Mouse (Mus musculus): ENCODE results near the gene Llgl1. TPM values are rescaled to one million over a fixed set of nuclear protein-coding genes. Genes with fewer than 3 reads are reported as not detected.
A peak's percentile ranks its signal among the peaks of the same experiment; 100 is the strongest.

Gene Llgl1
- polyA plus RNA-seq, 1 experiment: 28.7 TPM

- peak overlapping the region; percentile 82 for H3K9ac ChIP-seq (ENCODE audit: low read depth, poor library complexity, severe bottlenecking)
- H3K4me1 ChIP-seq (ENCODE audit: control insufficient read depth, insufficient read depth, low read length): no peaks in the 10 kb centered on the region
- no peaks in the 10 kb centered on the region for H3K27me3 ChIP-seq (ENCODE audit: control insufficient read depth, insufficient read depth, low read length, poor library complexity, severe bottlenecking)
- no peak overlapping the region for H3K27ac ChIP-seq (ENCODE audit: insufficient read depth, low read length)
- H3K4me3 ChIP-seq (ENCODE audit: low read depth, low read length): peak overlapping the region; percentile 42
- no peaks in the 10 kb centered on the region for H3K9me3 ChIP-seq (replicated peaks; ENCODE audit: control insufficient read depth, insufficient read depth, low read length, poor library complexity, severe bottlenecking)
- no peak for TF ChIP-seq EP300 (IDR thresholded peaks at IDR 0.05; ENCODE audit: insufficient read depth, low read depth, low read length)
- H3K36me3 ChIP-seq (ENCODE audit: control insufficient read depth, insufficient read depth, low read length, poor library complexity, severe bottlenecking): no peaks in the 10 kb centered on the region
Observed at GRCm38 (mm10) chr11:60727392-60728140, 28.0 kb downstream of the Llgl1 start.

- Histone ChIP-seq H3K9me3 (replicated peaks; ENCODE audit: control insufficient read depth, insufficient read depth, low read length, poor library complexity, severe bottlenecking) (no peaks in the 10 kb centered on the region), H3K4me3 (ENCODE audit: low read depth, low read length) (peak within 1 kb of the TSS; percentile 64), H3K4me1 (ENCODE audit: control insufficient read depth, insufficient read depth, low read length) (no peaks in the 10 kb centered on the region), H3K36me3 (ENCODE audit: control insufficient read depth, insufficient read depth, low read length, poor library complexity, severe bottlenecking) (no peaks in the 10 kb centered on the region), H3K27ac (ENCODE audit: insufficient read depth, low read length) (peak within 1 kb of the TSS; percentile 8; the same call in 1 of the 2 replicates), H3K9ac (ENCODE audit: low read depth, poor library complexity, severe bottlenecking) (peak within 1 kb of the TSS; percentile 82), H3K27me3 (ENCODE audit: control insufficient read depth, insufficient read depth, low read length, poor library complexity, severe bottlenecking) (no peaks in the 10 kb centered on the region)
- no peak for TF ChIP-seq CTCF (IDR thresholded peaks at IDR 0.05; ENCODE audit: low read depth, low read length)
- no peak for TF ChIP-seq EP300 (IDR thresholded peaks at IDR 0.05; ENCODE audit: insufficient read depth, low read depth, low read length)
- TF ChIP-seq POLR2A (IDR thresholded peaks at IDR 0.05; ENCODE audit: insufficient read depth, low read length): no peak
Observed at GRCm38 (mm10) chr11:60728260-60728761, 28.8 kb downstream of the Llgl1 start, which contains the start of gene Mief2. TSS of gene Mief2 (plus strand) at chr11:60728398.

- no peaks in the 10 kb centered on the region for H3K36me3 ChIP-seq (ENCODE audit: control insufficient read depth, insufficient read depth, low read length, poor library complexity, severe bottlenecking)
- no peak overlapping the region for H3K4me3 ChIP-seq (ENCODE audit: low read depth, low read length)
- H3K27ac ChIP-seq (ENCODE audit: insufficient read depth, low read length): no peak overlapping the region
- no peaks in the 10 kb centered on the region for H3K27me3 ChIP-seq (ENCODE audit: control insufficient read depth, insufficient read depth, low read length, poor library complexity, severe bottlenecking)
- no peaks in the 10 kb centered on the region for H3K4me1 ChIP-seq (ENCODE audit: control insufficient read depth, insufficient read depth, low read length)
- H3K9ac ChIP-seq (ENCODE audit: low read depth, poor library complexity, severe bottlenecking): no peak overlapping the region
- TF ChIP-seq POLR2A (IDR thresholded peaks at IDR 0.05; ENCODE audit: insufficient read depth, low read length): no peak
- no peak for TF ChIP-seq EP300 (IDR thresholded peaks at IDR 0.05; ENCODE audit: insufficient read depth, low read depth, low read length)
- no peak for TF ChIP-seq CTCF (IDR thresholded peaks at IDR 0.05; ENCODE audit: low read depth, low read length)
- H3K9me3 ChIP-seq (replicated peaks; ENCODE audit: control insufficient read depth, insufficient read depth, low read length, poor library complexity, severe bottlenecking): no peaks in the 10 kb centered on the region
Observed at GRCm38 (mm10) chr11:60729217-60729641, 29.7 kb downstream of the Llgl1 start.

GRCm38 (mm10) chr11:60730169-60730568 lies 30.6 kb downstream of the Llgl1 start:
- no peaks in the 10 kb centered on the region for H3K9me3 ChIP-seq (replicated peaks; ENCODE audit: control insufficient read depth, insufficient read depth, low read length, poor library complexity, severe bottlenecking)
- no peak overlapping the region for H3K4me3 ChIP-seq (ENCODE audit: low read depth, low read length)
- no peak overlapping the region for H3K27ac ChIP-seq (ENCODE audit: insufficient read depth, low read length)
- H3K36me3 ChIP-seq (ENCODE audit: control insufficient read depth, insufficient read depth, low read length, poor library complexity, severe bottlenecking): no peaks in the 10 kb centered on the region
- no peak overlapping the region for H3K9ac ChIP-seq (ENCODE audit: low read depth, poor library complexity, severe bottlenecking)
- TF ChIP-seq CTCF (IDR thresholded peaks at IDR 0.05; ENCODE audit: low read depth, low read length) (no peak), POLR2A (IDR thresholded peaks at IDR 0.05; ENCODE audit: insufficient read depth, low read length) (no peak), EP300 (IDR thresholded peaks at IDR 0.05; ENCODE audit: insufficient read depth, low read depth, low read length) (no peak)
- H3K4me1 ChIP-seq (ENCODE audit: control insufficient read depth, insufficient read depth, low read length): no peaks in the 10 kb centered on the region
- H3K27me3 ChIP-seq (ENCODE audit: control insufficient read depth, insufficient read depth, low read length, poor library complexity, severe bottlenecking): no peaks in the 10 kb centered on the region

GRCm38 (mm10) chr11:60731251-60731650 lies 31.7 kb downstream of the Llgl1 start:
- peak overlapping the region; percentile 31 for H3K4me3 ChIP-seq (ENCODE audit: low read depth, low read length)

GRCm38 (mm10) chr11:60734206-60734605 lies 34.7 kb downstream of the Llgl1 start:
- Histone ChIP-seq H3K27ac (ENCODE audit: insufficient read depth, low read length) (no peak overlapping the region), H3K4me1 (ENCODE audit: control insufficient read depth, insufficient read depth, low read length) (no peaks in the 10 kb centered on the region), H3K27me3 (ENCODE audit: control insufficient read depth, insufficient read depth, low read length, poor library complexity, severe bottlenecking) (no peaks in the 10 kb centered on the region), H3K9me3 (replicated peaks; ENCODE audit: control insufficient read depth, insufficient read depth, low read length, poor library complexity, severe bottlenecking) (no peaks in the 10 kb centered on the region), H3K9ac (ENCODE audit: low read depth, poor library complexity, severe bottlenecking) (no peak overlapping the region), H3K4me3 (ENCODE audit: low read depth, low read length) (no peak overlapping the region), H3K36me3 (ENCODE audit: control insufficient read depth, insufficient read depth, low read length, poor library complexity, severe bottlenecking) (no peaks in the 10 kb centered on the region)
- TF ChIP-seq EP300 (IDR thresholded peaks at IDR 0.05; ENCODE audit: insufficient read depth, low read depth, low read length) (no peak), CTCF (IDR thresholded peaks at IDR 0.05; ENCODE audit: low read depth, low read length) (no peak), POLR2A (IDR thresholded peaks at IDR 0.05; ENCODE audit: insufficient read depth, low read length) (no peak)

More at GRCm38 (mm10) chr11:60731251-60731650, 31.7 kb downstream of the Llgl1 start:
- Histone ChIP-seq H3K27me3 (ENCODE audit: control insufficient read depth, insufficient read depth, low read length, poor library complexity, severe bottlenecking) (no peaks in the 10 kb centered on the region), H3K9me3 (replicated peaks; ENCODE audit: control insufficient read depth, insufficient read depth, low read length, poor library complexity, severe bottlenecking) (no peaks in the 10 kb centered on the region), H3K9ac (ENCODE audit: low read depth, poor library complexity, severe bottlenecking) (0 out of 2 replicates have a peak overlapping the region, but pooled peaks have one; percentile 18), H3K4me1 (ENCODE audit: control insufficient read depth, insufficient read depth, low read length) (no peaks in the 10 kb centered on the region), H3K27ac (ENCODE audit: insufficient read depth, low read length) (no peak overlapping the region), H3K36me3 (ENCODE audit: control insufficient read depth, insufficient read depth, low read length, poor library complexity, severe bottlenecking) (no peaks in the 10 kb centered on the region)
- no peak for TF ChIP-seq EP300 (IDR thresholded peaks at IDR 0.05; ENCODE audit: insufficient read depth, low read depth, low read length)
- no peak for TF ChIP-seq CTCF (IDR thresholded peaks at IDR 0.05; ENCODE audit: low read depth, low read length)
- no peak for TF ChIP-seq POLR2A (IDR thresholded peaks at IDR 0.05; ENCODE audit: insufficient read depth, low read length)

Measured in ES-Bruce4 (cell line).